Mouse (Mus musculus): Measurements from ENCODE around the gene Ccdc151. TPM values are rescaled to one million over a fixed set of nuclear protein-coding genes. Genes with fewer than 3 reads are reported as not detected.

The Ccdc151 gene
- polyA plus RNA-seq, 1 experiment from 2014 or later: 0.53 TPM

DNA sequence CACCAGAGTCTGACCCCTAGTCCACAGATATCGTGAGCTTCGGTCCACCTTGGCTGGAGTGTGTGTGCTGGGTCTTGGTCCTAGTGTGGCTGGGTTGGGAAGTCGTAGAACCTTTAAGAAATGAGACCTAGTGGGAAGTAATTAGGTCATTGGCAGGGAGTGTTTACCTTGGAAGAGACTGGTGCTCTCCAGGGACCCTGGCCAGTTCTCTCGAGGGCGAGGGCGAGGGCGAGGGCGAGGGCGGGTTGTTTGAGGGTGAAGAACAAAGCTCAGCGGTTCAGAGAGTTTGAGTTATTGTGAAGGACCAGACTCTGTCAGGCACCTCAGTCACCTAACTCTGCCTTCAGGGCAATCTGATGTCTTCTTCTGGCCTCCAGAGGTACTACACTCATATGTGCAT is 35.4 kb upstream of the Ccdc151 start:
- H3K9ac ChIP-seq (ENCODE audit: low read length): no peak overlapping the region
- WGBS: 76% methylated on average over 10 of the region's 10 CpGs
- no peak overlapping the region for H3K27ac ChIP-seq (ENCODE audit: low read length)
- H3K4me1 ChIP-seq (ENCODE audit: control insufficient read depth, insufficient read depth, low read length): no peaks in the 10 kb centered on the region
- no peaks in the 10 kb centered on the region for H3K36me3 ChIP-seq (ENCODE audit: control insufficient read depth, insufficient read depth, low read length)
- H3K27me3 ChIP-seq (ENCODE audit: control insufficient read depth, insufficient read depth, low read length): no peaks in the 10 kb centered on the region
- no peak for ATAC-seq (ENCODE audit: insufficient read depth, low FRiP score)
- no peaks in the 10 kb centered on the region for H3K9me3 ChIP-seq (replicated peaks; ENCODE audit: control insufficient read depth, low read length)
- H3K4me3 ChIP-seq (replicated peaks; ENCODE audit: low read length): no peak overlapping the region
- H3K4me2 ChIP-seq (ENCODE audit: low read depth, low read length): no peak overlapping the region

DNA sequence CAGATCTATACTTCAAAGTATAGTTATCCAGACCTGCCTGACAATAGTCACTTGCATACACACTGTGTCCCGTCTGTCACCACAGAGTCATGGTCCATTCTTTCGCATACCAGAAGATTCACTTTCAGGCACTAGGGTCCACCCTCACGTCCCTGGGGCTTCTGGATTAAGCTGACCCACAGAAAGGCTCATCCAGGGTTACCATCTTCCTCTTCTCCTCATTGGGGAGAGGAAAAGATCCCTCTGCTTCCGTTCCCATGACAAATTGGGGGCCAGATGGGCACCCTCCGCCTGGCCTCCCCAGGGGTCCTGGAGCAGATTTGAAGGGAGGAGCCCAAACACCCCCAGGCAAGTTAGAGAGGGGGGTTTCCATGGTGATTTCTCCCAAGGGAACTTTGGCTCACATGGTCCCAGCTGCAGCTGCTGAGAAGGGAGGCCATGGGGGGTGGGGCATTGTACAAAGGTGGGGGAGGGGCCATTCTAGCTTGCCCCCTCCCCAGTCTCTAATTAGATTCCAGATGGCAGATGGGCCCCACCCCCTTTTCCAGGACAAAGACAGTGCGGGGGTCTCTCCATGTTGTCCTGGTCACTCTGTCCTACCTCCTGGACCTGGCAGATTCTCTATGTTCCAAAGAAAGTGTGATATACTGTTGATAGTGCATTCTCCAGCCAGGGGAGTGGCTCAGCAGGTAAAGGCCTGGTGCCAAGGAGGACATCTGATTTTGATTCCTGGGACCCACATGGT is 33.0 kb upstream of the Ccdc151 start:
- H3K4me1 ChIP-seq (ENCODE audit: control insufficient read depth, insufficient read depth, low read length): no peaks in the 10 kb centered on the region
- H3K4me3 ChIP-seq (replicated peaks; ENCODE audit: low read length): no peak overlapping the region
- H3K27me3 ChIP-seq (ENCODE audit: control insufficient read depth, insufficient read depth, low read length): no peaks in the 10 kb centered on the region
- H3K9ac ChIP-seq (ENCODE audit: low read length): no peak overlapping the region
- ATAC-seq (ENCODE audit: insufficient read depth, low FRiP score): no peak
- H3K4me2 ChIP-seq (ENCODE audit: low read depth, low read length): no peak overlapping the region
- H3K9me3 ChIP-seq (replicated peaks; ENCODE audit: control insufficient read depth, low read length): no peaks in the 10 kb centered on the region
- 53% methylated on average over 6 of the region's 6 CpGs for WGBS
- no peak overlapping the region for H3K27ac ChIP-seq (ENCODE audit: low read length)
- H3K36me3 ChIP-seq (ENCODE audit: control insufficient read depth, insufficient read depth, low read length): no peaks in the 10 kb centered on the region

DNA sequence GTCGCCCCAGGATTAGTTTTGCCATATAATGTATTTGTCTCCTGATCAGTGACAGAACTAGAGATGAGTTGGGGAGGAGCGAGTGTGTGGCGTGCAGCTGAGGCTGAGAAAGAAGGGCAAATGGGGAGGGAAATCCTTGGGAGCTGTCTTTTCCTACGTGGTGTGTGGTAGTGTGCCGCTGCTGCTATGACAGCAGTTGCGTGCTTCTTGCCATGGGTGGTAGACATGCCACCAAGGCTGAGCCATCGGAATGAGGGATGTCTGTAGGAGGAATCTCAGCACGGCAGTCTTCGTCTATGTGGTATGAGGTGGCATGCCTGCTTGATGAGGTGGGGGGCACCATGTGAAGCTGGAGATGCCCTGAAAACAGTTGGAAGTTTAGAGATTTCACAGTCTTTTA is 28.0 kb upstream of the Ccdc151 start:
- H3K9ac ChIP-seq (ENCODE audit: low read length): no peak overlapping the region
- H3K4me1 ChIP-seq (ENCODE audit: control insufficient read depth, insufficient read depth, low read length): no peaks in the 10 kb centered on the region
- ATAC-seq (ENCODE audit: insufficient read depth, low FRiP score): no peak
- H3K27ac ChIP-seq (ENCODE audit: low read length): no peak overlapping the region
- WGBS: 84% methylated on average over 9 of the region's 9 CpGs
- H3K4me3 ChIP-seq (replicated peaks; ENCODE audit: low read length): no peak overlapping the region
- H3K27me3 ChIP-seq (ENCODE audit: control insufficient read depth, insufficient read depth, low read length): no peaks in the 10 kb centered on the region
- H3K36me3 ChIP-seq (ENCODE audit: control insufficient read depth, insufficient read depth, low read length): no peaks in the 10 kb centered on the region
- H3K4me2 ChIP-seq (ENCODE audit: low read depth, low read length): no peak overlapping the region
- no peaks in the 10 kb centered on the region for H3K9me3 ChIP-seq (replicated peaks; ENCODE audit: control insufficient read depth, low read length)

DNA sequence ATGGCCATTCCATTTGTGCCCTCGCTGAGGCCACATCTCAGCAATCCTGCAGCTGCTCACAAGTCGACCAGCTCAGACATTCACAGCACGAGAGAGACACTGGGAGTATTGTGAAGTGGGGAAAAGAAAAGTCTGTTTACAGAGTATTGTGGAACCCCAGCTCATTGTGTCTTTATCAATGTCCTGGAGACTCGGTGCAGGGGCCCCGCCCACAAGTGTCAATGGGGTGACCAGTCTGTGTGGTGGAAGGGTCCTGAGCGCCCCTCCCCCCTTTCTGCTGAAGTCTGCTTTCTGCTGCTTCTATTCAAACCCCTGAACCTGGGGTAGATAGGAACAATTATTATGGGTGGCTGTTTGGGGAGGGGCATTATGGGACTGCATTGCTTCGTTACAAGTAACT is 26.0 kb upstream of the Ccdc151 start:
- Histone ChIP-seq H3K27ac (ENCODE audit: low read length) (no peak overlapping the region), H3K4me2 (ENCODE audit: low read depth, low read length) (no peak overlapping the region), H3K9ac (ENCODE audit: low read length) (no peak overlapping the region), H3K36me3 (ENCODE audit: control insufficient read depth, insufficient read depth, low read length) (no peaks in the 10 kb centered on the region), H3K27me3 (ENCODE audit: control insufficient read depth, insufficient read depth, low read length) (no peaks in the 10 kb centered on the region), H3K4me3 (replicated peaks; ENCODE audit: low read length) (no peak overlapping the region), H3K4me1 (ENCODE audit: control insufficient read depth, insufficient read depth, low read length) (no peaks in the 10 kb centered on the region), H3K9me3 (replicated peaks; ENCODE audit: control insufficient read depth, low read length) (no peaks in the 10 kb centered on the region)
- 50% methylated on average over 7 of the region's 7 CpGs for WGBS
- 0 out of 2 replicates have a peak, but pooled peaks have one; percentile 29 for ATAC-seq (ENCODE audit: insufficient read depth, low FRiP score)

DNA sequence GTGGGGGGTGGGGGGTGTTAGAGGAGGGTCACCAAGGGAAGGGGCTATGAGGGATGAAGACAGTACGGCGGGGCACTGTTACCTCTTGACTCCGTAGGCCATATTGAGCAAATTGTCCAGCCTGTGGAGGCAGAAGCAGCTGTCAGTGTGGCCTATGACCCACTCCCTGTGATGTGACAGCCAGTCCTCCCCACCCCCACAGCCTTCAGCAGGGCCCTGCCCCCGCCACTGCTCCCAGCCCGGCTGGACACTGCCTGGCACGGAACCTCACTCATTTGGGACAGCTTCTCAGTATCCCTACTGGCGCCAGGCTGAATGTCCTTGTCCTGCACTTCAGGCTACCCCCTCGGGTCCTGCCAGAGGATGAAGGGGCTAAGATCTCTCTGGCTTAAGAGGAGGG is 22.2 kb upstream of the Ccdc151 start:
- Histone ChIP-seq H3K36me3 (ENCODE audit: control insufficient read depth, insufficient read depth, low read length) (no peaks in the 10 kb centered on the region), H3K4me2 (ENCODE audit: low read depth, low read length) (no peak overlapping the region), H3K4me3 (replicated peaks; ENCODE audit: low read length) (no peak overlapping the region), H3K27ac (ENCODE audit: low read length) (no peak overlapping the region), H3K9me3 (replicated peaks; ENCODE audit: control insufficient read depth, low read length) (no peaks in the 10 kb centered on the region), H3K9ac (ENCODE audit: low read length) (no peak overlapping the region), H3K4me1 (ENCODE audit: control insufficient read depth, insufficient read depth, low read length) (no peaks in the 10 kb centered on the region), H3K27me3 (ENCODE audit: control insufficient read depth, insufficient read depth, low read length) (no peaks in the 10 kb centered on the region)
- WGBS: 51% methylated on average over 8 of the region's 8 CpGs
- ATAC-seq (ENCODE audit: insufficient read depth, low FRiP score): no peak

DNA sequence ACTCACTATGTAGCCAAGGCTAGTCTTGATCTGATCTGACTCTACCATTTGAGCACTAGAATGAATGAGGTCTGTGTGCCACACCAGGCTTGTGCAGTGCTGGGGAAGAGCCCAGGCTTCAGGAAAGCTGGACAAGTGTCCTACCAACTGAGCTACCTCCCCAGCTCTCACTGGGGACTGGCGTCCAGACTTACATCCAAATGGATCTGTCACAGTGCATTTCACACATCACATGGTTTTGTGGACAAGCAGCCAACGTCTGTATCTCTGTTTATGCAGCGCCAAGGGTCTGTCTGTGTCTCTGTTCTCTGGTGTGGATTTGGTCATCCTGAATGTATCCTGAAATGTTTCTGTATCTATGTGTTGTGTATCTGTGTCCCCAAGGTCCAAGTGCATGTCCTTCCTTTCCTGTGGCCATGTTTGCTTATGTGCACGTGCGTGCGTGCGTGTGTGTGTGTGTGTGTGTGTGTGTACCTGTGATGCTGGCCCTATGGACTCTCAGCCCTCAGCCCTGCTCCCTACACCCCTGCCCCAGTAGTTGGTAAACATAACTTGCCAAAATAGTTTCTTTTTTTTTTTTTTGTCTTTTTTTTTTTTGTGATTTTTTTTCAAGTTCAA is 14.9 kb upstream of the Ccdc151 start:
- H3K9me3 ChIP-seq (replicated peaks; ENCODE audit: control insufficient read depth, low read length): no peaks in the 10 kb centered on the region
- H3K36me3 ChIP-seq (ENCODE audit: control insufficient read depth, insufficient read depth, low read length): peaks cover 18% of the 10 kb centered on the region
- no peak overlapping the region for H3K27ac ChIP-seq (ENCODE audit: low read length)
- H3K27me3 ChIP-seq (ENCODE audit: control insufficient read depth, insufficient read depth, low read length): no peaks in the 10 kb centered on the region
- ATAC-seq (ENCODE audit: insufficient read depth, low FRiP score): no peak
- H3K4me2 ChIP-seq (ENCODE audit: low read depth, low read length): no peak overlapping the region
- 65% methylated on average over 7 of the region's 7 CpGs for WGBS
- H3K9ac ChIP-seq (ENCODE audit: low read length): no peak overlapping the region
- no peak overlapping the region for H3K4me3 ChIP-seq (replicated peaks; ENCODE audit: low read length)
- no peaks in the 10 kb centered on the region for H3K4me1 ChIP-seq (ENCODE audit: control insufficient read depth, insufficient read depth, low read length)

DNA sequence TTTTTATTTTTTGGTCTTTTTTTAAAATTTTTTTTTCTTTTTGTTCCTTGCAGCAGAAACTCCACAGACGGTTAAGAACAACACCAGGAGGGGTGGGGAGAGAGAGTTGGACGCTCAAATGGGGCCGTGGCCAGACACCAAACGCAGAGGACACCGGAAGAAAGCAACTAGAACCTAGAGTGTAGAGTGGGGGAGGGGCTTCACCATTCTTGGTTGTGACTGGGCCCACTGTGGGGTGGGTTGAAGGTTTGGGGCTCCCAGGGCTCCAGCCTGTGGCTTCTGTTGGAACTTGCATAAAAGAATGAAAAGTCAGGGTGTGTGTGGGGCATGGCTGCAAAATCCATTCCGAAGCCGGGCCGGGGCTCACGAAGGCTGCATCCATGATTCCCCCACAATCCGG is 13.8 kb upstream of the Ccdc151 start:
- no peak overlapping the region for H3K4me3 ChIP-seq (replicated peaks; ENCODE audit: low read length)
- 59% methylated on average over 10 of the region's 10 CpGs for WGBS
- H3K4me2 ChIP-seq (ENCODE audit: low read depth, low read length): no peak overlapping the region
- peaks cover 28% of the 10 kb centered on the region for H3K36me3 ChIP-seq (ENCODE audit: control insufficient read depth, insufficient read depth, low read length)
- no peak overlapping the region for H3K27ac ChIP-seq (ENCODE audit: low read length)
- no peaks in the 10 kb centered on the region for H3K9me3 ChIP-seq (replicated peaks; ENCODE audit: control insufficient read depth, low read length)
- no peak overlapping the region for H3K9ac ChIP-seq (ENCODE audit: low read length)
- no peaks in the 10 kb centered on the region for H3K27me3 ChIP-seq (ENCODE audit: control insufficient read depth, insufficient read depth, low read length)
- no peak for ATAC-seq (ENCODE audit: insufficient read depth, low FRiP score)
- H3K4me1 ChIP-seq (ENCODE audit: control insufficient read depth, insufficient read depth, low read length): no peaks in the 10 kb centered on the region

DNA sequence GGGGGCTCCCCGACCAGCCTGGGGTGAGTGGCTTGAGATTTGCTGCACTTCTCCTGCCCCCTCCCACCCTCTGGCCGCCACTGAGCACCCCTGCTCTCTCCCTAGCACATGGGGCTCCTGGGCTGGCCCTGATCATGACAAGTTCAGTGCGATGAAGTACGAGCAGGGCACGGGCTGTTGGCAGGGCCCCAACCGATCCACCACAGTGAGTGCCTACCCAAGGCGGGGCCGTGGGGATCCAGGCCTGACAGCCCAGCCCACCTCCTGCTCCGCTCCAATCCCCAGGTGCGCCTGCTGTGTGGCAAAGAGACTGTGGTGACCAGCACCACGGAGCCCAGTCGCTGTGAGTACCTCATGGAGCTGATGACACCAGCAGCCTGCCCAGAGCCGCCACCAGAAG is 10.3 kb upstream of the Ccdc151 start:
- 0 out of 2 replicates have a peak, but pooled peaks have one; percentile 6 for ATAC-seq (ENCODE audit: insufficient read depth, low FRiP score)
- H3K9ac ChIP-seq (ENCODE audit: low read length): no peak overlapping the region
- 93% methylated on average over 13 of the region's 13 CpGs for WGBS
- peaks cover 41% of the 10 kb centered on the region for H3K36me3 ChIP-seq (ENCODE audit: control insufficient read depth, insufficient read depth, low read length)
- H3K4me1 ChIP-seq (ENCODE audit: control insufficient read depth, insufficient read depth, low read length): no peaks in the 10 kb centered on the region
- H3K27ac ChIP-seq (ENCODE audit: low read length): no peak overlapping the region
- H3K4me3 ChIP-seq (replicated peaks; ENCODE audit: low read length): no peak overlapping the region
- no peaks in the 10 kb centered on the region for H3K9me3 ChIP-seq (replicated peaks; ENCODE audit: control insufficient read depth, low read length)
- H3K4me2 ChIP-seq (ENCODE audit: low read depth, low read length): no peak overlapping the region
- H3K27me3 ChIP-seq (ENCODE audit: control insufficient read depth, insufficient read depth, low read length): no peaks in the 10 kb centered on the region

DNA sequence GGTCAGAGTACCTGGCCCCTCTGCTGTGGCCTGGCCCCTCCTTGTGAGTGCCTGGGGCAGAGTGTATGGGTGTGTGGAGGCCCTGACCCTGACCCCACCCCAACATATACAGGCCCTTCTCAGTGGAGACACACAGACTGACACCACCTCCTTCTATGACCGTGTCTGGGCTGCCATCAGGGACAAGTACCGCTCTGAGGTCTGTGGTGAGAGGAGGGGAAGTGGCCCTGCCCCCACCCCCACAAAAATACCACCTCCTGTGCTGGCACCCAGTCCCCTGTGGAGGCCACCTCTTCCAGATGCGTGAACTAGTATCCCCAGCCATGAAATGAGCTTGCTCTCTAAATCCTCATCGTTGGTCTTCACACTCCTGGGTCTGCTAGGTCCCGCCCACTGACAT is 8.6 kb upstream of the Ccdc151 start:
- Histone ChIP-seq H3K36me3 (ENCODE audit: control insufficient read depth, insufficient read depth, low read length) (peaks cover 41% of the 10 kb centered on the region), H3K9me3 (replicated peaks; ENCODE audit: control insufficient read depth, low read length) (no peaks in the 10 kb centered on the region), H3K4me3 (replicated peaks; ENCODE audit: low read length) (no peak overlapping the region), H3K4me1 (ENCODE audit: control insufficient read depth, insufficient read depth, low read length) (no peaks in the 10 kb centered on the region), H3K27ac (ENCODE audit: low read length) (no peak overlapping the region), H3K9ac (ENCODE audit: low read length) (no peak overlapping the region), H3K4me2 (ENCODE audit: low read depth, low read length) (no peak overlapping the region), H3K27me3 (ENCODE audit: control insufficient read depth, insufficient read depth, low read length) (no peaks in the 10 kb centered on the region)
- whole genome bisulfite sequencing: 85% methylated on average over 5 of the region's 5 CpGs
- ATAC-seq (ENCODE audit: insufficient read depth, low FRiP score): no peak; the same call in 1 of the 2 replicates

All from stomach, embryonic 16.5 days (tissue).